Mouse (Mus musculus): ENCODE measurements around the gene Stap2.

Gene Stap2

GRCm38 (mm10) chr17:56005415-56006061 lies at the start of gene Stap2, which contains the start of gene Mpnd:
TSS of gene Stap2 (minus strand) at chr17:56005584.
TSS of gene Mpnd (plus strand) at chr17:56005711.
- peak; percentile 57 for DNase-seq (ENCODE audit: low read depth, low spot score)

- no peak for DNase-seq (ENCODE audit: low read depth, low spot score)
These were observed 49.6 kb upstream of the Stap2 start for GRCm38 (mm10) chr17:56054938-56055337.

- DNase-seq (ENCODE audit: low read depth, low spot score), result no peak
These were observed 46.0 kb upstream of the Stap2 start for GRCm38 (mm10) chr17:56051369-56051768.

DNA sequence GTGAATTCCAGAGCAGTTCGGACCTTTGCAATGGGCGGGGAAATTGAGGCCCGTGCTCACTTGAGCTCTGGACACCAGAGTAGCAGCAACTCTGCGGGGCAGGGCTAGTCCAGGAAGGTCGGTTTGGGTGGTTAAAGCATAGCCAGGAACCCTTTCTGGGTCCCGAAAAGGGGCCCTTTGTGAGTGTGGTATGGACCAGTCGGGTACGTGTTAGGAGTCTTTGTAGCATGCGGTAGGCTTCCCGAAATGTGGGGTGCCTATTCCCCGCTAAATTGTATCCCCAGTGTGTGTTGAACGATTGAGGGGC lies 35.4 kb upstream of the Stap2 start:
- DNase-seq (ENCODE audit: low read depth, low spot score), result no peak

DNA sequence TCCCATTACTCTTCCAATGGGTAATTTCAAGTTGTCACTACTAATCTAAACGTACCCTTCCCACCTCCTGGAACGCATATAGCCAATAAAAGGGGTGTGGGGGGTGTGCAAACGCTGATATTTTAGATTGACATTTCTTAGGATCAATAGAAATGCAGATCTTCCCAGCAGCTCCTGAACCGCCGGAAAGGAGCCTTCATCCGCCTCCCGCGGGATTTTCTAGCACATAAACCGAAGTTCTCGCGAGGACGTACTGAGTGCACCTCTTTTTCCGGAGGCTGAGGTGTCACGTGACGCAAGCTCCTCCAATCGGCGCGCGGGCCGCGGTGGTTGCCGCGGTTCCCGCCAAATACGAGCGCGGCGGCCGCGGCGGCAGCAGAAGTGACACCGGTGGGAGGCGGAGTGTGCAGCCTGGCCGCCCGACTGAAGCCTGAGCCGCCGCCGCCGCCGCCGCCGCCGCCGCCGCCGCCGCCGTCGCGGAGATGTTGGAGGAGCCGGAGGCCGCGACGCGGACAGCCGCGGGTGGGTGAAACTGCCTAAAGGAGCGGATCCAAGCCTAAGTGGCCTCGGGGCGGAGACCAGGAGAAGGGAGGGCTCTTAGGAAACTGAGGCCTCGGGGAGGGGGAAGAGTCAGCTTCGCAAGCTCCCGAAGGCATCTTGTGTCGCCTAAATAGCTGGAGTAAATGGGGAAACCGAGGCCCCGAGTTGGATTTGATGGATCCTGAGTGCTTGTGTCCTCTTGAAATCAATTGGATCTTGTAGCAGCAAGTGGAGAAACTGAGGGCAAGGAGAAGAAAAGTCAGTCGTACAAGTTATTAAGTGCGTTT lies 34.9 kb upstream of the Stap2 start, which contains the start of gene Chaf1a:
Gene Chaf1a (plus strand): TSS at position 410 of the 827 bp plus-strand sequence.
- peak; percentile 96 for DNase-seq (ENCODE audit: low read depth, low spot score)

DNA sequence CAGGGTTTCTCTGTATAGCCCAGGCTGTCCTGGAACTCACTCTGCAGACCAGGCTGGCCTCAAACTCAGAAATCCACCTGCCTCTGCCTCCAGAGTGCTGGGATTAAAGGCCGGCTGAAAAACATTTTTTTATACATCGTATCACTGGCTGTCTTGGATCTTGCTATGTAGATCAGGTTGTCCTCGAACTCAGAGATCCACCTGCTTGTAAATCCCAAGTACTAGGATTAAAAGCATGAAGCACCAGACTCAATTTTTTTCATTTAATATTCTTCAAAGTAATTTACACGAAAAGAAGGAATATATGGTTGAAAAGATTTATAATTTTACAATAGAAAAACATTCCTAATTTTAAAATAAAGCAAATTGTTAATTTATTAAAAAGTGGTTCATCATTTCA lies 34.0 kb upstream of the Stap2 start:
- no peak for DNase-seq (ENCODE audit: low read depth, low spot score)

- DNase-seq (ENCODE audit: low read depth, low spot score), result no peak
These were observed 33.3 kb upstream of the Stap2 start for GRCm38 (mm10) chr17:56038583-56039261.

DNA sequence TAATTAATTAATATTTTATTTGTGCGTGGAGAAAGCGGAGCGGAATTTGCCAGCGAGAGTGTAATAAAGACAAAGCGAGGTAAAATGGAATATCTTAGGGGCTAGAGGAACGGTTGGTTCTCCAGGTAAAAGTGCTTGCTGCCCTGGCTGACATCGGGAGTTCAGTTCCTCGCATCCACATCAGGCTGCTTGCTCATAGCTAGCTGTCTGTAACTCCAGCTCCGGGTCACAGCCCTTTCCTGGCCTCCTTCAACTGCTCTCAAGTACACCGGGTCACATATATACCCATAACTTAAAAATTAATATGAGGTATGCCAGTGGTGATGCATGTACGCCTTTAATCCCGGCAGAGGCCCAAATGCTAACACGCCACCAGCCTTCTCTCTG lies 31.5 kb upstream of the Stap2 start:
- DNase-seq (ENCODE audit: low read depth, low spot score), result no peak

GRCm38 (mm10) chr17:56036176-56036900 lies 31.0 kb upstream of the Stap2 start, which contains the start of gene Sh3gl1:
TSS of gene Sh3gl1 (minus strand) at chr17:56036635.
- DNase-seq (ENCODE audit: low read depth, low spot score), result peak; percentile 97

DNA sequence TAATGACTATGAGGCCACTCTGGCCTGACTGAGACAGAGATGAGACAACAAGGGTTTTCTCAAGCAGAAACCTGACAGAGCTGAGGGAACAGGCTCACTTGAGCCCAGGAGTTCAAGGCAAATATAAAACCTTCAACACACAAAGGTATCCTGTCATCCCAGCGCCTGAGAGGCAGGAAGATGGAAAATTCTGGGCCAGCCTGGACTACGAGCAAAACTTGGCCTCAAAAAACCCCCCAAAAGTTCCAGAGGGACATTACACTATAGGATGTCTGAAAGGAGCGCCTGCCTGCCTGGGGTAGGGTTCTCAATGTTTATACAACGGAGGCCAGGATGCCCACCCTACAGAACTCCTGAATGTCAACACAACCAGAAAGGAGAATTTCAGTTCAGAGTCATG lies 29.8 kb upstream of the Stap2 start:
- no peak for DNase-seq (ENCODE audit: low read depth, low spot score)

DNA sequence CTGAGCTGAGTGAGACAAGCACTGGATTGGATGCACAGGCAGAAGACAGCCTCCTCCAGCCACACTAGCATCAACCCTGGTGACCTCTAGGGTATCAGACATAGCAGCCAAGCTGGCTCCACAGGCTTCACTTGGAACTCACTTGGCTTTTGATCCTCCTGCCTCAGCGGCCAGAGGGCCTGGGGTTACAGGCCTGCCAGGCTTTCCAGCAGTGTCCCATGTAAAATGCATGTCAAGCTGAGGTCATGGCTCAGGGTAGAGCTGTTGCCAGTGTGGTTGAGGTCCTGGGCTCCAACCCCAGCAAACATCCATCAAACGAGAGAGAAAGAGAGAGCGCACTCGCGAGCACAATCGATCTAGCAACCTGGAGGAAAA lies 29.3 kb upstream of the Stap2 start:
- no peak for DNase-seq (ENCODE audit: low read depth, low spot score)

DNA sequence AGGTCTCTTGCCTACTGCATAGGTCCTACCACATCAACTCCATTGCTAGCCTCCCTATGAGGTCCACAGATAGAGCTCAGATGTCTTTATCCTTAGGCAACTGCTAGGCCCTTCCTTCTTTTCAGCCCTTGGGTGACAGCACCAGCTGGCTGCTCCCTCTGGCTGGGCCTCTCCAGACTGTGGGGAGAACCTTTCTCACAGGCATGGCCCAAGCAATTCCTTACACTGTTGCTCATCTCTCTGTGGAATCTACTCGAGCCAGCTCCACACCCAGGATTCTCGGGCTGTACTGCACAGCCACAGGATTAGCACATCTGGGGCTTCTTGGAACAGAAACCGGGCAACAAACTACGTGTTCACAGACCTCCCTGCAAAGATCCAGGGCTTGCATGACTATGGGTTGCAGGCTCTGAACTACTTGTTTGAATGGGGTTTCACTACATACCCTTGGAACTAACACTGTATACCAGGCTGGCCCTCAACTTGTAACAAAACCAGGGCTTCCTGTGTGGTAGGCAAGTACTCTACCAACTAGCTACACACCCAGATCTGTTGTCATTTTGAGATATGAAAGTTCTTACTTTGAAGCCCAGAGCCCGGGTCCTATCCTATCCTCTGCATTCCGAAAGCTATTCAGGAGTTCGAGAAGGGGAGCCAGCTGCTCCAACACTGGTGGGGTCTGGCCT lies 28.8 kb upstream of the Stap2 start:
- no peak for DNase-seq (ENCODE audit: low read depth, low spot score)

- no peak for DNase-seq (ENCODE audit: low read depth, low spot score)
These were observed 27.4 kb upstream of the Stap2 start for GRCm38 (mm10) chr17:56032831-56033230.

GRCm38 (mm10) chr17:56032127-56032733 lies 26.8 kb upstream of the Stap2 start:
- DNase-seq (ENCODE audit: low read depth, low spot score), result no peak

DNA sequence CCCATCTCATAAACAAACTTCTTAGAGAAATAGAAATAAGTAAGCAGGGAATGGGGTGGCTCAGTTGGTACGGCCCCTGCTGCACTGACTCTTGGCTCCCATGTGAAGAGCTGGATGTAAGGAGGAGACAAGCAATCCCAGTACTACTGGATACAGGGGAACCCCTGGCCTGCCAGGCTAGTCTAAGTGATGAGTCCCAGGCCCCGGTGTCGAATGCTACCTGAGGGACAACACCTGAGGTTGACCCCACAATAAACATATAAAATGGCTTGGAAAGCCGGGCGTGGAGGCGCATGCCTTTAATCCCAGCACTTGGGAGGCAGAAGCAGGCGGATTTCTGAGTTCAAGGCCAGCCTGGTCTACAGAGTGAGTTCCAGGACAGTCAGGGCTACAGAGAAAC lies 26.0 kb upstream of the Stap2 start:
- no peak for DNase-seq (ENCODE audit: low read depth, low spot score)

- no peak for DNase-seq (ENCODE audit: low read depth, low spot score)
These were observed 25.5 kb upstream of the Stap2 start for GRCm38 (mm10) chr17:56030919-56031318.

DNA sequence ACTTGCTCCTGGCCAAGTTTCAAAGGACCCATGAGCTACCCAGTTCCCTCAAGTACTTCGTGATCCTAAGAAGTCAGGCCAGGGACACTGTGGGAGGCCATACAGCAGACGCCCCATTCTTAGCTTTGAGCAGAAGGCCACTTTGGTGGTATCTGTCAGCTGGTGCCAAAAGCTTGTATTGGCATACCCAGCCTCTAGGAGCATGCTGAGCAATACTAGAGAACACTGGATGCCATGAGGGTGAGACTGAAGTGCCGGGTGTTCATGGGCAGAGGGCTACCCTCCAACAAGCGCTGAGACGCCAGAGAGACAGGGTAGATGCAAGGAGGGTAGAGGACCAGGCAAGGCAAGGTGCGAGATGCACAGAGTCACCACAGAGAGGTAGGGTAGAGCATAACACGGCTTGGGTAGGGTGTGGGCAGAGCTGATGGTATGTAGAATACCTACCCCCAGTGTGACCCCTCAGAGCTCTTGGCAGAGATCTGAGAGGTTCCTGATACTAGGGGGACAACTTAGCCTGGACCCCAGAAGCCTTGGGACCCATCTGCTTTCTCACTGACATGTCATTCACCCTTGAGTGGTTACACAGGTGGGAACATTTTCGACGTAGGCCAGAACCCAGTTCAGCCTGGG lies 25.0 kb upstream of the Stap2 start:
- no peak for DNase-seq (ENCODE audit: low read depth, low spot score)

GRCm38 (mm10) chr17:56027801-56028441 lies 22.5 kb upstream of the Stap2 start:
- no peak for DNase-seq (ENCODE audit: low read depth, low spot score)

DNA sequence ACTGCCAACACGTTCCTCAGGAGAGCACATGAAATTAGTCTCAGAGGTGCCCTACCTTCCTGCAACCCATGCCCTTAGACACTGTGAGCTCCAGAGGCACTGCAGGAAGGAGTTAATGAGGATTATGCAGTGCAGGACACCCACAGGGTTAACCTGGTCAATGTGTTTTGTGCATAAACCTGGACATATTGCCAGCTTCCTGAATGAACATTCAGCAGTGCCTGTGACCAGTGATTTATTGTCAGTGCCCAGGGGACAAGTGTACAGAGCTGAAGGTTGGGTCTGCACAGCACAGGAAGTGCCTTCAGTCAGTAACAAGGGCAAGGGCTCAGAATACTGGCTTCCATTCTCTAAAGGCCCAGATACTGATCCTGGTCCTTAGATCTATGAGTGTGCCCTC lies 21.5 kb upstream of the Stap2 start:
- DNase-seq (ENCODE audit: low read depth, low spot score), result no peak

- DNase-seq (ENCODE audit: low read depth, low spot score), result no peak
These were observed 20.9 kb upstream of the Stap2 start for GRCm38 (mm10) chr17:56026303-56026702.
